Mouse (Mus musculus) G1E (cell line): ENCODE results near the gene Olfr410. TPM values are rescaled to one million over a fixed set of nuclear protein-coding genes. Genes with fewer than 3 reads are reported as not detected.

ENCODE experiments used
- ATAC-seq: 2 replicates; pipeline ENCODE4 v1.8.0; 2016; ENCODE audit warnings: mild to moderate bottlenecking; ENCODE audit not compliant: insufficient number of reproducible peaks, poor library complexity, low FRiP score, severe bottlenecking; ENCODE audit errors: extremely low read depth
- DNase-seq: peaks from one replicate; pipeline ENCODE4 v3.0.0; 2012; ENCODE audit warnings: low spot score
- H3K27me3 ChIP-seq: 2 replicates; pipeline ENCODE4 v1.6.1; 2012; ENCODE audit warnings: mild to moderate bottlenecking, low read length, inconsistent platforms; ENCODE audit not compliant: insufficient read depth
- H3K36me3 ChIP-seq: replicated peaks from 2 replicates; pipeline ENCODE3; 2012; ENCODE audit warnings: mild to moderate bottlenecking, inconsistent platforms
- H3K4me1 ChIP-seq: 2 replicates; pipeline ENCODE4 v1.6.1; 2012; ENCODE audit warnings: low read depth, low read length, inconsistent platforms, mixed read lengths; ENCODE audit not compliant: insufficient read depth
- H3K4me3 ChIP-seq: 2 replicates; pipeline ENCODE4 v1.5.1; 2012; ENCODE audit warnings: low read depth, mild to moderate bottlenecking, inconsistent platforms, low read length, moderate library complexity, mixed read lengths
- H3K9me3 ChIP-seq: replicated peaks from 2 replicates; pipeline ENCODE4 v1.6.1; 2012; ENCODE audit warnings: inconsistent platforms
- CTCF ChIP-seq: IDR thresholded peaks from 2 replicates; pipeline ENCODE4 v1.5.1; 2012; ENCODE audit warnings: low read depth, low read length, inconsistent platforms, mixed read lengths
- GATA1 ChIP-seq: IDR thresholded peaks from 2 replicates; pipeline ENCODE4 v1.6.1; 2012; ENCODE audit warnings: borderline replicate concordance, low read length, inconsistent platforms, mixed read lengths
- GATA2 ChIP-seq: IDR thresholded peaks from 2 replicates; pipeline ENCODE4 v1.6.1; 2012; ENCODE audit warnings: low read depth, low read length, inconsistent platforms, borderline replicate concordance
- POLR2AphosphoS5 ChIP-seq: IDR thresholded peaks from 2 replicates; pipeline ENCODE4 v1.6.1; 2012; ENCODE audit warnings: low read depth, low read length, inconsistent platforms; ENCODE audit not compliant: insufficient replicate concordance
- TAL1 ChIP-seq: conservative IDR thresholded peaks from 2 replicates; pipeline ENCODE4 v1.6.1; 2012; ENCODE audit warnings: low read depth, low read length, inconsistent platforms, mixed read lengths
- polyA plus RNA-seq: library from polyadenylated mRNA; stranded (reverse); fragments of >175 nt; gene quantifications from 2 replicates; pipeline ENCODE4 v1.2.3, GENCODE M21; 2012
- total RNA-seq, 2 experiments: library from RNA; stranded (forward) in 1 of 2; stranded (reverse) in 1 of 2; fragments of 200-1000 nt in 1 of 2; fragments of >200 nt in 1 of 2; fragmentation: Nextera tagmentation in 1 of 2; gene quantifications; 2 replicates each; pipeline ENCODE4 v1.2.3; 2014 to 2017

The Olfr410 gene
- total and polyA plus RNA-seq, 3 experiments, result 0.11 TPM; not detected in 2

GRCm38 (mm10) chr11:74361769-74362168 lies 23.9 kb upstream of the Olfr410 start, which contains the start of gene Olfr412:
Gene Olfr412, plus strand, starts transcription at chr11:74362069.
- Histone ChIP-seq H3K4me3 (no peak within 1 kb of the TSS), H3K36me3 (no peaks in the 10 kb centered on the region), H3K27me3 (peaks cover 5% of the 10 kb centered on the region), H3K9me3 (no peaks in the 10 kb centered on the region), H3K4me1 (no peaks in the 10 kb centered on the region)
- TF ChIP-seq CTCF (no peak), GATA1 (no peak), TAL1 (no peak), POLR2AphosphoS5 (no peak), GATA2 (no peak)
- no peak for DNase-seq
- no peak for ATAC-seq

DNA sequence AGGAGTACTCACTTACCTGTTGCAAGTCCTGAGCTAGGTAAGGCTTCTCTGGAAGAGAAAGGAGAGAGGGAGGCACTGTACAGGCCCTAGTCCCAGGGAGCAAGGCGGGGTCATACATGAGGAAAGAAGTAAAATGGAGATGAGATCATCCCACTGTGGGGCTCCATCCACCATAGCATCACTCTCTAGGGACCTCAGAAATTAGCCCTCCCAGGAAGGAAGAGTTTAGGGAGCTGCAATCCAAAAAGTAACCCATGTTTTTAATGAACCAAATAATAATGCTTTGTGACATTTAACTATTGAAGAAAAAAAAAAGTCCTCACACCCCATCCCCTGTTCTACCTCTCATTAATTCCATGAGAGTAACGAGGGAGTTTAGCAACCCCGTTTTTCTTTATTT lies 14.7 kb upstream of the Olfr410 start, which contains the start of gene Olfr411:
Gene Olfr411, minus strand, starts transcription at position 101 of the 400 bp plus-strand sequence.
- Histone ChIP-seq H3K9me3 (no peaks in the 10 kb centered on the region), H3K36me3 (no peaks in the 10 kb centered on the region), H3K4me1 (no peaks in the 10 kb centered on the region), H3K4me3 (no peak within 1 kb of the TSS), H3K27me3 (peaks cover 6% of the 10 kb centered on the region)
- TF ChIP-seq CTCF, result no peak
- TF ChIP-seq GATA1, result no peak
- no peak for TF ChIP-seq TAL1
- TF ChIP-seq POLR2AphosphoS5, result no peak
- no peak for TF ChIP-seq GATA2
- no peak for DNase-seq
- ATAC-seq, result no peak

DNA sequence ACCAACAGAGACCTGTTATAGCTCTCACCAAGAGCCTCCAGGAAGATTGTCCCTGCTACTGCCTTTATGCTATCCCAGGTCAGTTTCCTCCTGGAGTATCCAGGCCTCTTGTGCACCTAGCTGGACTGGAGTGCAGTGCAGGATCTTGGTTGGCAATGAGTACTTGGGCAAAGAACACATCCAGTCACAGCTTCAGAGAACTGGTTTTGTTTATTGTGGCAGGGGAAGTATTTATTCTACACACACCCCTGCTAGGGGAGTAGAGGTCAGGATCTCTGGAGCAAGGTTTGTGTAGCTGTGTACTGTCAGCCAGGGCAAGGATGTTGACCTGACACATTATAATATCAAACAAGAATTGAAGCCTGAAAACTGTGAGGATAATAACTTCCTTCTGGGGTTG lies 9.1 kb downstream of the Olfr410 start:
- H3K4me3 ChIP-seq, result no peak overlapping the region
- no peaks in the 10 kb centered on the region; the same call in 1 of the 2 replicates for H3K27me3 ChIP-seq
- no peak for ATAC-seq
- no peak for DNase-seq
- H3K4me1 ChIP-seq, result no peaks in the 10 kb centered on the region
- no peaks in the 10 kb centered on the region for H3K36me3 ChIP-seq
- no peaks in the 10 kb centered on the region for H3K9me3 ChIP-seq
- no peak for TF ChIP-seq CTCF
- no peak for TF ChIP-seq TAL1
- no peak for TF ChIP-seq GATA1
- no peak for TF ChIP-seq GATA2
- no peak for TF ChIP-seq POLR2AphosphoS5

- Histone ChIP-seq H3K4me3 (no peak overlapping the region), H3K9me3 (no peaks in the 10 kb centered on the region), H3K27me3 (no peaks in the 10 kb centered on the region; the same call in 1 of the 2 replicates), H3K36me3 (no peaks in the 10 kb centered on the region), H3K4me1 (no peaks in the 10 kb centered on the region)
- DNase-seq (no peak), ATAC-seq (no peak)
- no peak for TF ChIP-seq CTCF
- no peak for TF ChIP-seq POLR2AphosphoS5
- no peak for TF ChIP-seq TAL1
- TF ChIP-seq GATA1, result no peak
- no peak for TF ChIP-seq GATA2
Observed at GRCm38 (mm10) chr11:74326044-74326443, 11.8 kb downstream of the Olfr410 start.

DNA sequence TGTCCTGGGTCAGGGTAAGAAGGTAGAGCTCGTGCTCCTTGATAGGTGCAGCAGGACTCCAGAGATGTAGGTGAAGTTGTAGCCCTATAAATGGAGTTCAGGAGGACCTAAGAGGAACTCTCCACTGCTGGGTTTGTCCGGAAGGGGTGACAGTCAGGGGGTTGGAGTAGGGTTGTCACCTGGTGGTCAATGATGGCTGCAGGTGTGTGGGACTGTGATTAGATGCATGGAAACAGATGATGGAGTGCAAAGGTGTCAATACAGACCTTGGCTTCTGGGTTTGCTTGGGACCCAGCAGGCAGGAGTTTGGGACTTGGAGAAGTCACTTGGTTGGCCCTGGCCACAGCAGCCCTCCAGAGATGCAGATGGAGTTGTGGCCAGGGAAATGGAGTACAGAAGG lies 50.6 kb downstream of the Olfr410 start:
- Histone ChIP-seq H3K4me3 (no peak overlapping the region), H3K36me3 (no peaks in the 10 kb centered on the region), H3K9me3 (no peaks in the 10 kb centered on the region), H3K4me1 (no peaks in the 10 kb centered on the region), H3K27me3 (0 out of 2 replicates have a peak, but pooled peaks cover 3% of the 10 kb centered on the region)
- DNase-seq (no peak), ATAC-seq (no peak)
- TF ChIP-seq GATA2, result no peak
- no peak for TF ChIP-seq GATA1
- TF ChIP-seq POLR2AphosphoS5, result no peak
- TF ChIP-seq TAL1, result no peak
- no peak for TF ChIP-seq CTCF

DNA sequence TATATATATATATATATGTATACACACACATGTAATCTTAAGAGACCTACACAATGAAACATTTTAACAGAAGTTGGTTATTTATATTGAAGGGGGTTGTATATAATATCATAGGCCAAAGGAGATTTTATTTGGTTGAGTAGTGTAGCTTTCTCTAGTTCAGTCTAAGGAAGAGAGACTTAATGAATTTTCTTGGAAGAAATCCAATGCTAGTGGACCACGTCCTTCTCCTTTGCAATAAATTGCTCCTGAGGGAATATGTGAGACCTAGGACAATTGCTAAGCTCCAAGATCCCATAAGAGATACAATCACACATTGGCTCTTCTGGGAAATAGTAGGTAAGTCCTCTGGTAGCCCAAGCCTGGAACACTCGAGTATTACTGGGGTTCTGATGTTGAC lies 54.4 kb downstream of the Olfr410 start, which contains the start of gene Olfr59:
Gene Olfr59, plus strand, starts transcription at position 301 of the 400 bp plus-strand sequence.
- Histone ChIP-seq H3K9me3 (no peaks in the 10 kb centered on the region), H3K4me3 (no peak within 1 kb of the TSS), H3K27me3 (no peaks in the 10 kb centered on the region), H3K4me1 (no peaks in the 10 kb centered on the region), H3K36me3 (no peaks in the 10 kb centered on the region)
- DNase-seq, result no peak
- TF ChIP-seq GATA2 (no peak), TAL1 (no peak), CTCF (no peak), POLR2AphosphoS5 (no peak), GATA1 (no peak)
- no peak for ATAC-seq

Other genes starting within 250 kb of the Olfr410 start
- not detected in 2 replicates for gene Olfr401, start 224.3 kb downstream of the Olfr410 start, total RNA-seq (2014; fragmentation: Nextera tagmentation)
- 0.06 TPM in 1 of 2 replicates, not detected in the other for gene Olfr401, start 224.3 kb downstream of the Olfr410 start, total RNA-seq (2017)
- gene Olfr401, start 224.3 kb downstream of the Olfr410 start, polyA plus RNA-seq, result not detected in 2 replicates
- not detected in 2 replicates for gene Olfr402, start 184.5 kb downstream of the Olfr410 start, total RNA-seq (2014; fragmentation: Nextera tagmentation)
- 0.11 TPM in 1 of 2 replicates, not detected in the other for gene Olfr402, start 184.5 kb downstream of the Olfr410 start, total RNA-seq (2017)
- not detected in 2 replicates for gene Olfr402, start 184.5 kb downstream of the Olfr410 start, polyA plus RNA-seq
- not detected in 2 replicates for gene Olfr403, start 151.8 kb downstream of the Olfr410 start, total RNA-seq (2014; fragmentation: Nextera tagmentation)
- 0.23 and 0.55 TPM in 2 replicates for gene Olfr403, start 151.8 kb downstream of the Olfr410 start, total RNA-seq (2017)
- not detected in 2 replicates for gene Olfr403, start 151.8 kb downstream of the Olfr410 start, polyA plus RNA-seq
- gene Olfr43, start 126.7 kb downstream of the Olfr410 start, total RNA-seq (2014; fragmentation: Nextera tagmentation), result not detected in 2 replicates
- 0.05 TPM in 1 of 2 replicates, not detected in the other for gene Olfr43, start 126.7 kb downstream of the Olfr410 start, total RNA-seq (2017)
- not detected in 2 replicates for gene Olfr43, start 126.7 kb downstream of the Olfr410 start, polyA plus RNA-seq
- not detected in 2 replicates for gene Olfr406, start 78.2 kb downstream of the Olfr410 start, total RNA-seq (2014; fragmentation: Nextera tagmentation)
- gene Olfr406, start 78.2 kb downstream of the Olfr410 start, total RNA-seq (2017), result not detected in 2 replicates
- gene Olfr406, start 78.2 kb downstream of the Olfr410 start, polyA plus RNA-seq, result not detected in 2 replicates
- not detected in 2 replicates for gene Olfr59, start 54.3 kb downstream of the Olfr410 start, total RNA-seq (2014; fragmentation: Nextera tagmentation)
- 0.11 TPM in 1 of 2 replicates, not detected in the other for gene Olfr59, start 54.3 kb downstream of the Olfr410 start, total RNA-seq (2017)
- gene Olfr59, start 54.3 kb downstream of the Olfr410 start, polyA plus RNA-seq, result not detected in 2 replicates
- not detected in 2 replicates for gene Olfr411, start 14.6 kb upstream of the Olfr410 start, total RNA-seq (2014; fragmentation: Nextera tagmentation)
- gene Olfr411, start 14.6 kb upstream of the Olfr410 start, total RNA-seq (2017), result 0.22 TPM in 1 of 2 replicates, not detected in the other
- gene Olfr411, start 14.6 kb upstream of the Olfr410 start, polyA plus RNA-seq, result not detected in 2 replicates
- not detected in 2 replicates for gene Olfr412, start 24.0 kb upstream of the Olfr410 start, total RNA-seq (2014; fragmentation: Nextera tagmentation)
- 0.12 and 0.22 TPM in 2 replicates for gene Olfr412, start 24.0 kb upstream of the Olfr410 start, total RNA-seq (2017)
- not detected in 2 replicates for gene Olfr412, start 24.0 kb upstream of the Olfr410 start, polyA plus RNA-seq